ENCODE assay signal across 9 mouse cellular contexts in genomic region chr13:99676393-99676792, GRCm38 (mm10).
DNase-seq lines count a peak whose midpoint lies in the region; ATAC-seq and TF ChIP-seq lines count a peak whose summit lies in the region.
"Had no signal": no experiment of that assay in that cellular context is flagged by ENCODE, and none has a peak within 500 bp of the region (broad histone marks: within the 10 kb centered on the region; RNA-seq: fewer than 3 reads in every experiment).

No protein-coding gene starts in this region.

- no peaks in the 10 kb centered on the region for H3K27me3 ChIP-seq in intestine, postnatal 0 days (replicated peaks; ENCODE audit: control insufficient read depth, insufficient read depth, low read length)

- no peak overlapping the region for H3K4me3 ChIP-seq in intestine, postnatal 0 days (ENCODE audit: low read depth, low read length)

- no peaks in the 10 kb centered on the region for H3K36me3 ChIP-seq in intestine, postnatal 0 days (ENCODE audit: control insufficient read depth, insufficient read depth)

- H3K4me1 ChIP-seq in intestine, postnatal 0 days (replicated peaks; ENCODE audit: control insufficient read depth, insufficient read depth, low read length) = no peaks in the 10 kb centered on the region

- 0% methylated on average over 1 of the region's 1 CpGs for WGBS in intestine, postnatal 0 days

- no peak overlapping the region for H3K27ac ChIP-seq in intestine, postnatal 0 days (ENCODE audit: low read depth, low read length)

- no peaks in the 10 kb centered on the region for H3K9me3 ChIP-seq in intestine, postnatal 0 days (ENCODE audit: control insufficient read depth)

- intact Hi-C loops in heart, postnatal 14 days (cut with DNase I) = no loop called here

- peak; percentile 48 to 60 for DNase-seq in right cerebral cortex, postnatal 10 days (ENCODE audit: low spot score in 2 of 2)
- no peak for DNase-seq in right cerebral cortex, adult 2 months (ENCODE audit: low spot score in 2 of 2)
- DNase-seq in embryo, embryonic 11 days = peak; percentile 39
- peak; percentile 73 to 77 for DNase-seq in layer of hippocampus, adult 8-10 months (ENCODE audit: low spot score in 2 of 2)
- no peak for DNase-seq in spleen, postnatal 10 days (ENCODE audit: low spot score in 2 of 2)
- no peak for DNase-seq in heart, postnatal 14 days
- DNase-seq: kidney, postnatal 4 days had no signal

- ATAC-seq in intestine, postnatal 0 days = no peak

- no peak overlapping the region for H3K4me2 ChIP-seq in intestine, postnatal 0 days (replicated peaks; ENCODE audit: low read depth)
- H3K4me2 ChIP-seq: liver, embryonic 11.5 days had no signal

- H3K9ac ChIP-seq in intestine, postnatal 0 days (ENCODE audit: low read depth, low read length) = no peak overlapping the region

- no peak for TF ChIP-seq CTCF in intestine, postnatal 0 days (IDR thresholded peaks at IDR 0.05; ENCODE audit: low read depth)

Comparison
In these comparisons a context has a peak if more than half of its experiments do, and no peak if none do; other contexts are left out.
1. DNase-seq: peak in right cerebral cortex, postnatal 10 days (2 of 2), embryo, embryonic 11 days (single experiment) and layer of hippocampus, adult 8-10 months (2 of 2); none in right cerebral cortex, adult 2 months (0 of 2), spleen, postnatal 10 days (0 of 2) and heart, postnatal 14 days (0 of 2).